ENCODE assay signal across 8 mouse cellular contexts in genomic region chr15:87624610-87625091, GRCm38 (mm10).
DNase-seq lines count a peak whose midpoint lies in the region; ATAC-seq and TF ChIP-seq lines count a peak whose summit lies in the region.

No protein-coding gene starts in this region.

- no peaks in the 10 kb centered on the region for H3K36me3 ChIP-seq in kidney, adult 2 months (ENCODE audit: control insufficient read depth, insufficient read depth, low read length)
- no peaks in the 10 kb centered on the region for H3K36me3 ChIP-seq in forebrain, embryonic 13.5 days (ENCODE audit: poor library complexity, severe bottlenecking)
- H3K36me3 ChIP-seq in limb, embryonic 12.5 days, result no peaks in the 10 kb centered on the region

- H3K9ac ChIP-seq in forebrain, embryonic 13.5 days, result peak overlapping the region; percentile 86
- H3K9ac ChIP-seq in limb, embryonic 12.5 days (replicated peaks), result peak overlapping the region; percentile 71

- H3K9me3 ChIP-seq in forebrain, embryonic 13.5 days (replicated peaks), result no peaks in the 10 kb centered on the region
- H3K9me3 ChIP-seq in limb, embryonic 12.5 days, result no peaks in the 10 kb centered on the region

- TF ChIP-seq POLR2A in kidney, adult 2 months (IDR thresholded peaks at IDR 0.05; ENCODE audit: low read depth, low read length), result no peak

- no peaks in the 10 kb centered on the region for H3K27me3 ChIP-seq in kidney, adult 2 months (replicated peaks; ENCODE audit: control insufficient read depth, insufficient read depth, low read length)
- no peaks in the 10 kb centered on the region for H3K27me3 ChIP-seq in forebrain, embryonic 13.5 days
- H3K27me3 ChIP-seq in limb, embryonic 12.5 days, result peaks cover 60% of the 10 kb centered on the region

- H3K4me2 ChIP-seq in forebrain, embryonic 13.5 days, result peak overlapping the region; percentile 77
- peak overlapping the region; percentile 96 for H3K4me2 ChIP-seq in limb, embryonic 12.5 days

- 2% methylated on average over 64 of the region's 76 CpGs for WGBS in kidney, adult 2 months
- WGBS in forebrain, embryonic 13.5 days, result under 1% methylated on average over 23 of the region's 76 CpGs
- 1% methylated on average over 50 of the region's 76 CpGs for WGBS in limb, embryonic 12.5 days

- no peaks in the 10 kb centered on the region for H3K4me1 ChIP-seq in kidney, adult 2 months (ENCODE audit: control insufficient read depth, insufficient read depth, low read length)
- peaks cover 47% of the 10 kb centered on the region for H3K4me1 ChIP-seq in forebrain, embryonic 13.5 days
- peaks cover 10% of the 10 kb centered on the region for H3K4me1 ChIP-seq in limb, embryonic 12.5 days (replicated peaks)

- no peak for DNase-seq in kidney, adult 2 months
- no peak for DNase-seq in kidney, postnatal 14 days
- peak; percentile 45 for DNase-seq in adrenal gland, adult 2 months
- DNase-seq in retina, embryonic 14.5 days (ENCODE audit: low spot score), result peak; percentile 51

- no peak overlapping the region for H3K27ac ChIP-seq in kidney, adult 2 months (ENCODE audit: insufficient read depth, low read depth, low read length)
- peak overlapping the region; percentile 85 for H3K27ac ChIP-seq in forebrain, embryonic 13.5 days
- peak overlapping the region; percentile 31 for H3K27ac ChIP-seq in limb, embryonic 12.5 days

- peak overlapping the region; percentile 51 for H3K4me3 ChIP-seq in kidney, adult 2 months (ENCODE audit: insufficient read depth, low read depth, low read length)
- H3K4me3 ChIP-seq in forebrain, embryonic 13.5 days, result peak overlapping the region; percentile 74
- H3K4me3 ChIP-seq in limb, embryonic 12.5 days (replicated peaks), result peak overlapping the region; percentile 63

- TF ChIP-seq CTCF in kidney, adult 2 months (conservative IDR thresholded peaks at IDR 0.05; ENCODE audit: insufficient read depth, insufficient read length, low read depth, low read length), result no peak

- no peak; the same call in 1 of the 2 replicates for ATAC-seq in forebrain, embryonic 13.5 days
- ATAC-seq in limb, embryonic 12.5 days (ENCODE audit: insufficient number of reproducible peaks, insufficient read depth, low FRiP score, low TSS enrichment, low read depth), result no peak
- no peak for ATAC-seq in cerebellum, adult (ENCODE audit: insufficient number of reproducible peaks, low FRiP score, low TSS enrichment)
- no peak for ATAC-seq in monocyte, adult 5-6 weeks (replicated peaks; ENCODE audit: insufficient number of reproducible peaks, low FRiP score, low TSS enrichment, poor library complexity, severe bottlenecking)

Comparison
In these comparisons a context has a peak if more than half of its experiments do, and no peak if none do; other contexts are left out.
1. DNase-seq: peak in adrenal gland, adult 2 months (single experiment) and retina, embryonic 14.5 days (single experiment); none in kidney, adult 2 months (single experiment) and kidney, postnatal 14 days (single experiment).
2. Peak in every context shown above with its lines, with median percentiles within 50 percentile points of each other: H3K4me3 ChIP-seq.